Mouse (Mus musculus): ENCODE results near the gene Tlr4. TPM values are rescaled to one million over a fixed set of nuclear protein-coding genes. Genes with fewer than 3 reads are reported as not detected.

The Tlr4 gene
- polyA plus RNA-seq, 1 experiment: 1.1 TPM

- DNase-seq (ENCODE audit: extremely low spot score in 1 of 2, low spot score in 1 of 2): no peak
Measured at GRCm38 (mm10) chr4:66894547-66894946, 67.2 kb downstream of the Tlr4 start.

GRCm38 (mm10) chr4:66894981-66895380 lies 67.6 kb downstream of the Tlr4 start:
- DNase-seq (ENCODE audit: extremely low spot score in 1 of 2, low spot score in 1 of 2): no peak

GRCm38 (mm10) chr4:66900126-66900525 lies 72.7 kb downstream of the Tlr4 start:
- no peak for DNase-seq (ENCODE audit: extremely low spot score in 1 of 2, low spot score in 1 of 2)

GRCm38 (mm10) chr4:66901498-66901897 lies 74.1 kb downstream of the Tlr4 start:
- no peak for DNase-seq (ENCODE audit: extremely low spot score in 1 of 2, low spot score in 1 of 2)

GRCm38 (mm10) chr4:66908376-66908775 lies 81.0 kb downstream of the Tlr4 start:
- no peak for DNase-seq (ENCODE audit: extremely low spot score in 1 of 2, low spot score in 1 of 2)

- no peak for DNase-seq (ENCODE audit: extremely low spot score in 1 of 2, low spot score in 1 of 2)
Measured at GRCm38 (mm10) chr4:66919630-66920372, 92.4 kb downstream of the Tlr4 start.

- peak; percentile 8 to 85 for DNase-seq (ENCODE audit: extremely low spot score in 1 of 2, low spot score in 1 of 2)
Measured at GRCm38 (mm10) chr4:66923616-66924276, 96.4 kb downstream of the Tlr4 start.

- no peak for DNase-seq (ENCODE audit: extremely low spot score in 1 of 2, low spot score in 1 of 2)
Measured at GRCm38 (mm10) chr4:66926066-66926465, 98.7 kb downstream of the Tlr4 start.

GRCm38 (mm10) chr4:66927537-66928088 lies 100.2 kb downstream of the Tlr4 start:
- DNase-seq (ENCODE audit: extremely low spot score in 1 of 2, low spot score in 1 of 2): no peak

- DNase-seq (ENCODE audit: extremely low spot score in 1 of 2, low spot score in 1 of 2): no peak
Measured at GRCm38 (mm10) chr4:66938489-66939061, 111.2 kb downstream of the Tlr4 start.

GRCm38 (mm10) chr4:66941894-66942293 lies 114.5 kb downstream of the Tlr4 start:
- DNase-seq (ENCODE audit: extremely low spot score in 1 of 2, low spot score in 1 of 2): no peak

GRCm38 (mm10) chr4:66943699-66944098 lies 116.3 kb downstream of the Tlr4 start:
- peak in 1 of 2 experiments; percentile 16 for DNase-seq (ENCODE audit: extremely low spot score in 1 of 2, low spot score in 1 of 2)

- DNase-seq (ENCODE audit: extremely low spot score in 1 of 2, low spot score in 1 of 2): no peak
Measured at GRCm38 (mm10) chr4:66947657-66948056, 120.3 kb downstream of the Tlr4 start.

- DNase-seq (ENCODE audit: extremely low spot score in 1 of 2, low spot score in 1 of 2): no peak
Measured at GRCm38 (mm10) chr4:66974918-66975317, 147.5 kb downstream of the Tlr4 start.
